Mouse (Mus musculus) hindbrain, embryonic 16.5 days (tissue): ENCODE measurements at regions not wholly inside any gene's neighbourhood (a gene's known extent, or its start where the extent isn't known, plus 50 kb on each side); places are given as distances from the start of the nearest gene placed in this dataset.

Experiments used
- ATAC-seq: fragments of 200-750 bp; cut with Nextera tagmentation; 2 replicates; pipeline ENCODE4 v1.8.0; 2017; ENCODE audit warnings: moderate TSS enrichment, moderate library complexity
- H3K27ac ChIP-seq: fragments of 300-500 bp; sonication (generic); 2 replicates; pipeline ENCODE4 v1.5.1; 2014; ENCODE audit warnings: low read depth, mild to moderate bottlenecking, control low read depth, low read length, moderate library complexity
- H3K27me3 ChIP-seq: fragments of 300-500 bp; sonication (generic); replicated peaks from 2 replicates; pipeline ENCODE4 v1.6.1; 2014; ENCODE audit warnings: low read length; ENCODE audit not compliant: control insufficient read depth, insufficient read depth
- H3K36me3 ChIP-seq: fragments of 300-500 bp; sonication (generic); 2 replicates; pipeline ENCODE4 v1.6.1; 2014; ENCODE audit warnings: mild to moderate bottlenecking, low read length, moderate library complexity, mixed read lengths; ENCODE audit not compliant: control insufficient read depth, insufficient read depth
- H3K4me1 ChIP-seq: fragments of 300-500 bp; sonication (generic); 2 replicates; pipeline ENCODE4 v1.6.1; 2014; ENCODE audit warnings: low read depth, low read length; ENCODE audit not compliant: control insufficient read depth, insufficient read depth
- H3K4me2 ChIP-seq: fragments of 300-500 bp; sonication (generic); 2 replicates; pipeline ENCODE4 v1.6.1; 2014; ENCODE audit warnings: mild to moderate bottlenecking, low read length, control low read depth, moderate library complexity
- H3K4me3 ChIP-seq: fragments of 300-500 bp; sonication (generic); 2 replicates; pipeline ENCODE4 v1.5.1; 2014; ENCODE audit warnings: mild to moderate bottlenecking, low read length, control low read depth, moderate library complexity
- H3K9ac ChIP-seq: fragments of 300-500 bp; sonication (generic); 2 replicates; pipeline ENCODE4 v1.6.1; 2014; ENCODE audit warnings: low read depth, mild to moderate bottlenecking, control low read depth, low read length, moderate library complexity
- H3K9me3 ChIP-seq: fragments of 300-500 bp; sonication (generic); 2 replicates; pipeline ENCODE4 v1.6.1; 2014; ENCODE audit warnings: mild to moderate bottlenecking, low read length, moderate library complexity; ENCODE audit not compliant: control insufficient read depth
- WGBS: fragments of 180-500 bp; shearing (Covaris S2); extraction: QIAGEN DNeasy Blood & Tissue Kit; methylation state at CpG from one replicate; pipeline ENCODE4 v1.1.7; 2014; 5-methylcytosine and 5-hydroxymethylcytosine counted together

- WGBS: 93% methylated on average over 2 of the region's 2 CpGs
Observed at GRCm38 (mm10) chr9:33827409-33827808, 658.3 kb upstream of the Kirrel3 start.

GRCm38 (mm10) chr9:33837666-33838380, 647.9 kb upstream of the Kirrel3 start:
- H3K27me3 ChIP-seq: no peaks in the 10 kb centered on the region
- no peak overlapping the region for H3K4me2 ChIP-seq
- H3K27ac ChIP-seq: no peak overlapping the region
- no peaks in the 10 kb centered on the region for H3K36me3 ChIP-seq
- H3K9ac ChIP-seq: no peak overlapping the region
- 83% methylated on average over 1 of the region's 1 CpGs for WGBS
- H3K4me3 ChIP-seq: no peak overlapping the region
- no peaks in the 10 kb centered on the region for H3K4me1 ChIP-seq
- no peak for ATAC-seq
- no peaks in the 10 kb centered on the region for H3K9me3 ChIP-seq

More at GRCm38 (mm10) chr9:33827409-33827808, 658.3 kb upstream of the Kirrel3 start:
- Histone ChIP-seq H3K27ac (no peak overlapping the region), H3K4me3 (no peak overlapping the region), H3K4me2 (no peak overlapping the region), H3K9ac (no peak overlapping the region), H3K27me3 (no peaks in the 10 kb centered on the region), H3K9me3 (no peaks in the 10 kb centered on the region), H3K4me1 (no peaks in the 10 kb centered on the region), H3K36me3 (no peaks in the 10 kb centered on the region)
- no peak for ATAC-seq

DNA sequence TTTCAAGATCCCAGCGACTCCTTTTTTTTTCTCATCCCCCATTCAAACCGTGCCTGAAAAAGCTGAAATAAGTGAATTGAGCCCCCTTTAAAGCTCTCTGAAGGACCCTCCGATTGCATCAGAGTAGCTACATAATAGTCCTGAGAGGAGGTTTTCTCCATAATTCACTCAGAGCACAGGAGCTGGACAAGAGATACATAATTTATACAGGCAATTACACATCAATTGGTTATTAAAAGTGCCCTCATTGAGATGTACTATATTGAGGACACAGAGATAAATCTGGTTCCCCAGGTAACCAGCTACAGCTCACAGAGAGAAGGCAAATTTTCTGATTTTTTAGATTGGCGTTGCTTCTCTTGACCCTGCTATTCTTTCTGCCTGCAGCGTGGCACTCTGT, 636.1 kb upstream of the Kirrel3 start:
- H3K9me3 ChIP-seq: no peaks in the 10 kb centered on the region
- H3K4me2 ChIP-seq: no peak overlapping the region
- no peak overlapping the region for H3K4me3 ChIP-seq
- H3K27me3 ChIP-seq: no peaks in the 10 kb centered on the region
- 44% methylated on average over 5 of the region's 5 CpGs for WGBS
- H3K36me3 ChIP-seq: no peaks in the 10 kb centered on the region
- H3K9ac ChIP-seq: no peak overlapping the region
- ATAC-seq: no peak; the same call in 1 of the 2 replicates
- no peaks in the 10 kb centered on the region for H3K4me1 ChIP-seq
- no peak overlapping the region for H3K27ac ChIP-seq

GRCm38 (mm10) chr9:33850024-33850423, 635.7 kb upstream of the Kirrel3 start:
- no peaks in the 10 kb centered on the region for H3K27me3 ChIP-seq
- no peak for ATAC-seq
- no peaks in the 10 kb centered on the region for H3K36me3 ChIP-seq
- no peaks in the 10 kb centered on the region for H3K9me3 ChIP-seq
- no peak overlapping the region for H3K4me3 ChIP-seq
- H3K4me1 ChIP-seq: no peaks in the 10 kb centered on the region
- no peak overlapping the region for H3K27ac ChIP-seq
- H3K9ac ChIP-seq: no peak overlapping the region
- WGBS: 65% methylated on average over 7 of the region's 7 CpGs
- no peak overlapping the region for H3K4me2 ChIP-seq

DNA sequence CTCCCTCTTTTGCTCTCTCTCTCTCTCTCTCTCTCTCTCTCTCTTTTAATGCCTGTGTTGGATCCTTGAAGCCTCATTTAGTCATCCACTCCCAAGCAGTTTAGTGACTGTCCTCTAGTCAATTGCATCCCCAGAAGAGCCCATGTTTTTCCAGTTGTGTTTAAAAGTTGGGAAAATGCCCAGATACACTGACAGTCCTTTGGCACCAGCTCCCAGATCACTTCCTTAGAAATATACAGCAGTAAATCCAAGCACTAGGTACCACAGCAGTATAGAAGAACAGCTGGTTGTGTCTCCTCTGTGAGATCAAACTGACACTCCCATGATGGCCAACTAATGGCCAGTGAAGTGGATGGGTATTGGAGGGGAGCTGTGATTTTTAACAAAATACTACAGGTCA, 634.7 kb upstream of the Kirrel3 start:
- Histone ChIP-seq H3K9me3 (no peaks in the 10 kb centered on the region), H3K27me3 (no peaks in the 10 kb centered on the region), H3K4me2 (no peak overlapping the region), H3K27ac (no peak overlapping the region), H3K36me3 (no peaks in the 10 kb centered on the region), H3K4me1 (no peaks in the 10 kb centered on the region), H3K9ac (no peak overlapping the region), H3K4me3 (no peak overlapping the region)
- ATAC-seq: no peak

- Histone ChIP-seq H3K4me2 (no peak overlapping the region), H3K4me1 (no peaks in the 10 kb centered on the region), H3K9ac (no peak overlapping the region), H3K9me3 (no peaks in the 10 kb centered on the region), H3K27me3 (no peaks in the 10 kb centered on the region), H3K36me3 (no peaks in the 10 kb centered on the region), H3K4me3 (no peak overlapping the region), H3K27ac (no peak overlapping the region)
- 39% methylated on average over 2 of the region's 2 CpGs for whole genome bisulfite sequencing
- ATAC-seq: no peak
Observed at GRCm38 (mm10) chr9:33856169-33856568, 629.5 kb upstream of the Kirrel3 start.

DNA sequence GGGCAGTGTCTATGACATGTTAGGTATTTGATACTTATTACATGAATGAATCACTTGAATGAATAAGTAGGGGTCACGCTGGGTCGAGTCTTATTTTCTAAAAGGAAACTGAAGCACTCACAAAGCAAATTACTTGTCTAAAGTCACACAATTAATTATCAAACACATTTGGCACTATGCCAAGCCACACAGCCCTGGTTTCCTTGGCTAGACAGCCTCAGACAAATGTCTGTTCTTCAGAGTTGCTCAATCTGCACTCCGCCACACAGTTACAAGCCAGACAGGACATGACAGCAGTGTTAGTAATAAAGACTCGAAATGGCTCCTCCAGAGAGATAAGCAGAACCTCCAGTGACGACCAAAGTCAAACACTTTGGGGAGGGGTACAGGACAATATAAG, 627.2 kb upstream of the Kirrel3 start:
- Histone ChIP-seq H3K4me3 (no peak overlapping the region), H3K36me3 (no peaks in the 10 kb centered on the region), H3K27ac (no peak overlapping the region), H3K4me2 (no peak overlapping the region), H3K27me3 (no peaks in the 10 kb centered on the region), H3K4me1 (no peaks in the 10 kb centered on the region), H3K9me3 (peaks cover 2% of the 10 kb centered on the region; the same call in 1 of the 2 replicates), H3K9ac (no peak overlapping the region)
- ATAC-seq: no peak
- 45% methylated on average over 5 of the region's 5 CpGs for WGBS

GRCm38 (mm10) chr9:33868666-33869065, 617.0 kb upstream of the Kirrel3 start:
- no peak overlapping the region for H3K27ac ChIP-seq
- WGBS: 79% methylated on average over 5 of the region's 5 CpGs
- H3K4me2 ChIP-seq: no peak overlapping the region
- H3K27me3 ChIP-seq: no peaks in the 10 kb centered on the region
- H3K4me3 ChIP-seq: no peak overlapping the region
- no peaks in the 10 kb centered on the region for H3K9me3 ChIP-seq
- H3K36me3 ChIP-seq: no peaks in the 10 kb centered on the region
- H3K4me1 ChIP-seq: no peaks in the 10 kb centered on the region
- no peak overlapping the region for H3K9ac ChIP-seq
- ATAC-seq: no peak

GRCm38 (mm10) chr9:33887279-33887678, 598.4 kb upstream of the Kirrel3 start:
- H3K36me3 ChIP-seq: no peaks in the 10 kb centered on the region
- ATAC-seq: no peak
- no peaks in the 10 kb centered on the region for H3K4me1 ChIP-seq
- no peaks in the 10 kb centered on the region for H3K9me3 ChIP-seq
- H3K27me3 ChIP-seq: no peaks in the 10 kb centered on the region
- 30% methylated on average over 2 of the region's 2 CpGs for WGBS
- H3K4me3 ChIP-seq: no peak overlapping the region
- H3K4me2 ChIP-seq: no peak overlapping the region
- H3K27ac ChIP-seq: no peak overlapping the region
- no peak overlapping the region for H3K9ac ChIP-seq
